9 mouse cellular contexts compared by ENCODE assay signal in the genomic region with DNA sequence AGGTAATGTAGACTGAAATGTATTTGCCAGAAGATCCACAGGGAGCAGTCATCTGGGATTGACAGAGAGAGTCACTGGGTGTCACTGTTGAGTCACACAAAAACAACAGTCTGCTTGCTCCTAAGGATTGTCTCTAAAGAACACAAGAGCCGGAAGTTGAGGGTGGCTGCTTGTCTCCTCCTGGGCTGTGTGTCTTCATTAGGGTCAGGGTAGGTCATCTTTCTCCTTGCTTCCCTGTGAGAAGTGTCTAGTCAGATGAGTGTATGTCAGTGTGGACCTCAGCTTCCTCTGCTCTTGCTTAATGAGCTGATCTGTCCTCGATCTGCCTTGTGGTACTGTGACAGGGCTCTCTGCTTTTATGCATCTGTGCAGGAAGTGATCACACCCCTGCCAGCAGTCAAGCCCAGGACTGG.
DNase-seq lines count a peak whose midpoint lies in the region.
"Had no signal": no experiment of that assay in that cellular context is flagged by ENCODE, and none has a peak within 500 bp of the region (broad histone marks: within the 10 kb centered on the region; RNA-seq: fewer than 3 reads in every experiment).

No protein-coding gene starts in this region.

- H3K9me3 ChIP-seq in midbrain, embryonic 10.5 days (replicated peaks) = no peaks in the 10 kb centered on the region

- no peaks in the 10 kb centered on the region for H3K36me3 ChIP-seq in midbrain, embryonic 10.5 days

- H3K4me3 ChIP-seq in midbrain, embryonic 10.5 days = no peak overlapping the region

- no peaks in the 10 kb centered on the region for H3K27me3 ChIP-seq in midbrain, embryonic 10.5 days (ENCODE audit: low read depth, poor library complexity, severe bottlenecking)

- H3K27ac ChIP-seq in midbrain, embryonic 10.5 days (replicated peaks) = peak overlapping the region; percentile 35; the same call in 1 of the 2 replicates
- H3K27ac ChIP-seq: macrophage had no signal

- peak; percentile 2 for DNase-seq in urinary bladder, postnatal 25 days (ENCODE audit: low spot score)
- no peak for DNase-seq in urinary bladder, postnatal 10 days (ENCODE audit: low spot score)
- peak; percentile 77 for DNase-seq in embryo, embryonic 10 days (ENCODE audit: low spot score)
- DNase-seq in heart, postnatal 4 days = peak; percentile 17
- peak; percentile 70 to 82 for DNase-seq in layer of hippocampus, postnatal 14 days (ENCODE audit: low spot score in 2 of 2)
- DNase-seq in midbrain, embryonic 10.5 days (ENCODE audit: low spot score) = peak; percentile 44
- DNase-seq in telencephalon, adult 2 months (ENCODE audit: low read depth, low spot score) = peak; percentile 84
- no peak for DNase-seq in thymus, postnatal 14 days

- H3K4me1 ChIP-seq in midbrain, embryonic 10.5 days = peaks cover 5% of the 10 kb centered on the region; the same call in 1 of the 2 replicates

- WGBS in midbrain, embryonic 10.5 days = 14% methylated on average over 2 of the region's 2 CpGs

Comparison
In these comparisons a context has a peak if more than half of its experiments do, and no peak if none do; other contexts are left out.
1. DNase-seq: peak in urinary bladder, postnatal 25 days (single experiment), embryo, embryonic 10 days (single experiment), heart, postnatal 4 days (single experiment), layer of hippocampus, postnatal 14 days (2 of 2), midbrain, embryonic 10.5 days (single experiment) and telencephalon, adult 2 months (single experiment); none in urinary bladder, postnatal 10 days (single experiment) and thymus, postnatal 14 days (single experiment).